Mouse (Mus musculus) MEL (cell line): ENCODE measurements around the gene Fer. TPM values are rescaled to one million over a fixed set of nuclear protein-coding genes. Genes with fewer than 3 reads are reported as not detected.

Source experiments
- DNase-seq: peaks from one replicate; pipeline ENCODE4 v3.0.0; 2011; ENCODE audit warnings: low read depth, low spot score
- H3K27ac ChIP-seq: 2 replicates; pipeline ENCODE4 v1.5.1; 2012; ENCODE audit warnings: low read depth, mild to moderate bottlenecking, control low read depth, low read length, moderate library complexity; ENCODE audit not compliant: control insufficient read depth
- H3K27me3 ChIP-seq, 2 experiments: fragments of 150-350 bp in 1 of 2; sonication (generic) in 1 of 2; 2 replicates each; pipeline ENCODE4 v1.6.1; 2012; ENCODE audit warnings: low read length in 2 of 2, mild to moderate bottlenecking in 2 of 2, improper control_type of control experiment in 1 of 2, moderate library complexity in 1 of 2; ENCODE audit not compliant: insufficient read depth in 2 of 2, control insufficient read depth in 1 of 2
- H3K36me3 ChIP-seq, 2 experiments: 2 replicates each; pipeline ENCODE4 v1.6.1; 2012 to 2014; ENCODE audit warnings: low read length in 2 of 2, improper control_type of control experiment in 1 of 2, inconsistent platforms in 1 of 2, mild to moderate bottlenecking in 1 of 2; ENCODE audit not compliant: insufficient read depth in 2 of 2, control insufficient read depth in 1 of 2
- H3K4me1 ChIP-seq, 2 experiments: fragments of 150-350 bp in 1 of 2; sonication (generic) in 1 of 2; 2 replicates each; pipeline ENCODE4 v1.6.1; 2012; ENCODE audit warnings: low read length in 2 of 2, improper control_type of control experiment in 1 of 2, mild to moderate bottlenecking in 1 of 2; ENCODE audit not compliant: insufficient read depth in 2 of 2, control insufficient read depth in 1 of 2
- H3K4me3 ChIP-seq, 2 experiments: fragments of 150-350 bp in 1 of 2; sonication (generic) in 1 of 2; 2 replicates each; pipeline ENCODE4 v1.5.1; 2012; ENCODE audit warnings: low read depth in 2 of 2, low read length in 2 of 2, mild to moderate bottlenecking in 2 of 2, moderate library complexity in 2 of 2, control low read depth in 1 of 2, improper control_type of control experiment in 1 of 2; ENCODE audit not compliant: control insufficient read depth in 1 of 2, insufficient read depth in 1 of 2
- H3K79me2 ChIP-seq: 2 replicates; pipeline ENCODE4 v1.6.1; 2012; ENCODE audit warnings: mild to moderate bottlenecking, low read length, moderate library complexity; ENCODE audit not compliant: control insufficient read depth, poor library complexity, insufficient read depth
- H3K9ac ChIP-seq: 2 replicates; pipeline ENCODE4 v1.6.1; 2012; ENCODE audit warnings: low read depth, mild to moderate bottlenecking, control low read depth, low read length, moderate library complexity; ENCODE audit not compliant: control insufficient read depth, poor library complexity, severe bottlenecking
- H3K9me3 ChIP-seq: fragments of 150-350 bp; sonication (generic); replicated peaks from 2 replicates; pipeline ENCODE4 v1.6.1; 2012; ENCODE audit warnings: mild to moderate bottlenecking, low read length, improper control_type of control experiment, moderate library complexity; ENCODE audit not compliant: insufficient read depth
- BHLHE40 ChIP-seq: IDR thresholded peaks from 2 replicates; pipeline ENCODE4 v1.6.1; 2012; ENCODE audit warnings: low read depth, mild to moderate bottlenecking, inconsistent platforms, low read length, improper control_type of control experiment, borderline replicate concordance
- CTCF ChIP-seq, 3 experiments: IDR thresholded peaks in 2 of 3; conservative IDR thresholded peaks in 1 of 3; 2 replicates each; pipeline ENCODE4 v1.5.1; 2011 to 2012; ENCODE audit warnings: low read length in 3 of 3, low read depth in 2 of 3, mild to moderate bottlenecking in 2 of 3, improper control_type of control experiment in 1 of 3, inconsistent platforms in 1 of 3, mixed read lengths in 1 of 3, moderate library complexity in 1 of 3; ENCODE audit not compliant: control insufficient read depth in 1 of 3, insufficient read depth in 1 of 3, poor library complexity in 1 of 3, severe bottlenecking in 1 of 3
- E2F4 ChIP-seq: IDR thresholded peaks from 2 replicates; pipeline ENCODE4 v1.6.1; 2011; ENCODE audit warnings: low read depth, low read length, improper control_type of control experiment, borderline replicate concordance
- EP300 ChIP-seq, 2 experiments: IDR thresholded peaks; 2 replicates each; pipeline ENCODE4 v1.6.1; 2011; ENCODE audit warnings: improper control_type of control experiment in 2 of 2, low read length in 2 of 2, low read depth in 1 of 2, mild to moderate bottlenecking in 1 of 2
- ETS1 ChIP-seq: IDR thresholded peaks from 2 replicates; pipeline ENCODE4 v1.6.1; 2012; ENCODE audit warnings: low read depth, mild to moderate bottlenecking, inconsistent platforms, low read length, improper control_type of control experiment, moderate library complexity
- GATA1 ChIP-seq: IDR thresholded peaks from 2 replicates; pipeline ENCODE4 v1.6.1; 2011; ENCODE audit warnings: low read depth, low read length, improper control_type of control experiment
- MAX ChIP-seq: IDR thresholded peaks from 2 replicates; pipeline ENCODE4 v1.6.1; 2011; ENCODE audit warnings: low read length, improper control_type of control experiment
- MAZ ChIP-seq: IDR thresholded peaks from 2 replicates; pipeline ENCODE4 v1.6.1; 2012; ENCODE audit warnings: low read depth, mild to moderate bottlenecking, inconsistent platforms, low read length, improper control_type of control experiment
- MEF2A ChIP-seq: IDR thresholded peaks from 2 replicates; pipeline ENCODE4 v1.6.1; 2014; ENCODE audit warnings: low read depth, mild to moderate bottlenecking, inconsistent platforms, low read length, improper control_type of control experiment; ENCODE audit not compliant: poor library complexity, insufficient replicate concordance, severe bottlenecking; ENCODE audit errors: extremely low read depth
- MYB ChIP-seq: IDR thresholded peaks from 2 replicates; pipeline ENCODE4 v1.6.1; 2011; ENCODE audit warnings: mild to moderate bottlenecking, low read depth, low read length, improper control_type of control experiment
- POLR2AphosphoS2 ChIP-seq: IDR thresholded peaks from 2 replicates; pipeline ENCODE4 v1.6.1; 2011; ENCODE audit warnings: low read length, improper control_type of control experiment
- RAD21 ChIP-seq: IDR thresholded peaks from 2 replicates; pipeline ENCODE4 v1.6.1; 2011; ENCODE audit warnings: mild to moderate bottlenecking, low read depth, low read length, improper control_type of control experiment
- RCOR1 ChIP-seq: IDR thresholded peaks from 2 replicates; pipeline ENCODE4 v1.6.1; 2012; ENCODE audit warnings: low read depth, mild to moderate bottlenecking, inconsistent platforms, low read length, improper control_type of control experiment
- SMC3 ChIP-seq: IDR thresholded peaks from 2 replicates; pipeline ENCODE4 v1.6.1; 2011; ENCODE audit warnings: low read depth, low read length, improper control_type of control experiment
- TAL1 ChIP-seq: IDR thresholded peaks from 2 replicates; pipeline ENCODE4 v1.6.1; 2012; ENCODE audit warnings: mild to moderate bottlenecking, inconsistent platforms, low read length, moderate library complexity, mixed read lengths
- TBP ChIP-seq: IDR thresholded peaks from 2 replicates; pipeline ENCODE4 v1.8.0; 2011; ENCODE audit warnings: low read depth, low read length, improper control_type of control experiment
- TCF12 ChIP-seq: IDR thresholded peaks from 2 replicates; pipeline ENCODE4 v1.6.1; 2014; ENCODE audit warnings: low read depth, mild to moderate bottlenecking, inconsistent platforms, low read length, improper control_type of control experiment, moderate library complexity
- USF1 ChIP-seq: IDR thresholded peaks from 2 replicates; pipeline ENCODE4 v1.6.1; 2014; ENCODE audit warnings: low read depth, mild to moderate bottlenecking, inconsistent platforms, low read length, improper control_type of control experiment, moderate library complexity
- ZC3H11A ChIP-seq: IDR thresholded peaks from 2 replicates; pipeline ENCODE4 v1.6.1; 2012; ENCODE audit warnings: low read depth, mild to moderate bottlenecking, inconsistent platforms, low read length, improper control_type of control experiment
- ZKSCAN1 ChIP-seq: IDR thresholded peaks from 2 replicates; pipeline ENCODE4 v1.6.1; 2012; ENCODE audit warnings: low read depth, mild to moderate bottlenecking, inconsistent platforms, low read length, improper control_type of control experiment, moderate library complexity
- ZMIZ1 ChIP-seq: IDR thresholded peaks from 2 replicates; pipeline ENCODE4 v1.6.1; 2012; ENCODE audit warnings: low read depth, mild to moderate bottlenecking, inconsistent platforms, low read length, improper control_type of control experiment, moderate library complexity
- ZNF384 ChIP-seq: IDR thresholded peaks from 2 replicates; pipeline ENCODE4 v1.6.1; 2012; ENCODE audit warnings: low read depth, mild to moderate bottlenecking, inconsistent platforms, low read length, improper control_type of control experiment
- polyA plus RNA-seq, 2 experiments: library from polyadenylated mRNA; stranded (reverse) in 1 of 2; unstranded in 1 of 2; fragments of >175 nt in 1 of 2; fragments of >200 nt in 1 of 2; gene quantifications; 2 replicates each; pipeline versions ENCODE4 v1.2.1 to v1.2.4; 2012; ENCODE audit warnings: low replicate concordance in 2 of 2, low read depth in 1 of 2; ENCODE audit not compliant: insufficient read length in 2 of 2, insufficient read depth in 1 of 2, missing spikeins in 1 of 2
- total RNA-seq: library from RNA; depleted of rRNA; stranded (reverse); fragments of 300-350 nt; gene quantifications from 2 replicates; pipeline ENCODE4 v1.2.3, GENCODE M21; 2012

Gene Fer
- total and polyA plus RNA-seq, 3 experiments = 8.5 to 11.2 TPM; not detected in 1

DNA sequence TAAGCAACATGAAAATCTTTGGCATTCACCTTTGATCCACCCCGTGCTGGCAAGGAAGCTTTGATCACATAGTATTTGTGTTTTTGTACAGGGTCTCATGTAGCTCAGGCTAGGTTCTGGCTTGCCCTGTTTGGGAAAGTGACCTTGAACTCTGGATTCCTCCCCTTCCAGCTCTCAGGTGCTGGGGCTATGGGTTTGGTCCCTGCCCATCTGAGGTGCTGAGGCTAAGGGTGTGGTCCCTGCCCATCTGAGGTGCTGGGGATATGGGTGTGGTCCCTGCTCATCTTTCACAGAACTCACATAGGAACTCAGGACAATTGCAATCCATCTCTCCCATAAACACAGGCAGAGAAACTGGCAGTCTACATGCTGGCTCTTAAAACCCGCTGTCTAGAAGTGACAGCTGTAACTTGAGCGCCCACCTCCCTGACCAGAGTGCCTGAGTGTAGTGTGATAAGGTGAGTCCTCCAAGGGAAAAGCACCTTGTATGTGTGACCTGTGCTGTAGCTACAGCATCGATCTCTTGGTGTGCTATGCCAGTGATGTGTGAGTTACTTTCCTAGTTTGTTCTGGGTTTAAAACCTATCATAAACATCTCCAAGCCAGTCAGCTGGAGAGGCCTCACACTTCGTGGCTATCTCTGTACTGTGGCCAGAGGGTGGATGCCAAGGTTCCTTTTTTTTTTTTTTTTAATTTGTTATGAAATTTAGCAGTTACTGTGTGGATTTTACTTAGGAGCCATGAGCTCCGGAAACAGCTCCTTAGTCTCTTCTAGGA lies 236.7 kb downstream of the Fer start:
- Histone ChIP-seq H3K27me3 (no peaks in the 10 kb centered on the region), H3K27ac (no peak overlapping the region), H3K4me1 (peaks cover 3 to 5% of the 10 kb centered on the region in 2 experiments; a peak in 2 of 4 replicates), H3K9ac (no peak overlapping the region), H3K79me2 (no peaks in the 10 kb centered on the region), H3K9me3 (no peaks in the 10 kb centered on the region), H3K36me3 (peaks cover 0 to 6% of the 10 kb centered on the region in 2 experiments; a peak in 2 of 4 replicates), H3K4me3 (no peak overlapping the region)
- DNase-seq = peak; percentile 31
- TF ChIP-seq TCF12 (no peak), MYB (no peak), RCOR1 (no peak), MAX (0 out of 2 replicates have a peak, but pooled peaks have one; percentile 26), POLR2AphosphoS2 (no peak), ZMIZ1 (no peak), GATA1 (no peak), MAZ (no peak), SMC3 (no peak), MEF2A (no peak), ZNF384 (peak; percentile 85), ZC3H11A (no peak), CTCF (IDR thresholded peaks at IDR 0.05 in 2 of 3, conservative IDR thresholded peaks at IDR 0.05 in 1 of 3; ENCODE audit: control insufficient read depth in 1 of 3, insufficient read depth in 1 of 3, low read depth in 2 of 3, low read length in 3 of 3, poor library complexity in 1 of 3, severe bottlenecking in 1 of 3) (no peak), E2F4 (no peak), USF1 (no peak), BHLHE40 (no peak), ZKSCAN1 (no peak), TAL1 (no peak; the same call in 1 of the 2 replicates), EP300 (IDR thresholded peaks at IDR 0.05; ENCODE audit: low read depth in 1 of 2, low read length in 2 of 2) (0 out of 4 replicates have a peak, but pooled peaks of 1 of the 2 experiments have one; percentile 7), ETS1 (peak; percentile 66; the same call in 1 of the 2 replicates), RAD21 (no peak), TBP (no peak)
- TF ChIP-seq, all 39 proteins: peak for 4
